Mouse (Mus musculus): ENCODE data around the gene Cul3. TPM values are rescaled to one million over a fixed set of nuclear protein-coding genes. Genes with fewer than 3 reads are reported as not detected.

Gene Cul3
- polyA plus RNA-seq, 1 experiment from 2014 or later = 29.1 TPM

- WGBS = 50% methylated on average over 3 of the region's 3 CpGs
- no peak overlapping the region for H3K4me3 ChIP-seq
- H3K4me2 ChIP-seq = no peak overlapping the region
- H3K27me3 ChIP-seq = no peaks in the 10 kb centered on the region
- H3K4me1 ChIP-seq = peaks cover 12% of the 10 kb centered on the region
- no peak for ATAC-seq (ENCODE audit: insufficient number of reproducible peaks, low FRiP score, low TSS enrichment, low read depth)
- H3K9me3 ChIP-seq = no peaks in the 10 kb centered on the region
- no peaks in the 10 kb centered on the region for H3K36me3 ChIP-seq
- no peak overlapping the region for H3K27ac ChIP-seq
- no peak overlapping the region for H3K9ac ChIP-seq
These were observed 115.4 kb downstream of the Cul3 start for GRCm38 (mm10) chr1:80224839-80225412.

- Histone ChIP-seq H3K9ac (no peak overlapping the region), H3K27ac (0 out of 2 replicates have a peak overlapping the region, but pooled peaks have one; percentile 43), H3K36me3 (no peaks in the 10 kb centered on the region), H3K4me2 (no peak overlapping the region), H3K4me3 (no peak overlapping the region), H3K9me3 (no peaks in the 10 kb centered on the region), H3K27me3 (no peaks in the 10 kb centered on the region), H3K4me1 (peaks cover 18% of the 10 kb centered on the region)
- WGBS = 8% methylated on average over 4 of the region's 4 CpGs
- peak; percentile 85 for ATAC-seq (ENCODE audit: insufficient number of reproducible peaks, low FRiP score, low TSS enrichment, low read depth)
These were observed 119.1 kb downstream of the Cul3 start for GRCm38 (mm10) chr1:80221151-80221550.

GRCm38 (mm10) chr1:80218268-80218667, 122.0 kb downstream of the Cul3 start, which contains the start of gene Fam124b:
Gene Fam124b (minus strand): TSS chr1:80218473.
- no peak within 1 kb of the TSS for H3K27ac ChIP-seq
- H3K9me3 ChIP-seq = no peaks in the 10 kb centered on the region
- ATAC-seq (ENCODE audit: insufficient number of reproducible peaks, low FRiP score, low TSS enrichment, low read depth) = 0 out of 2 replicates have a peak, but pooled peaks have one; percentile 42
- no peak within 1 kb of the TSS for H3K4me2 ChIP-seq
- H3K9ac ChIP-seq = no peak within 1 kb of the TSS
- H3K36me3 ChIP-seq = no peaks in the 10 kb centered on the region
- no peak within 1 kb of the TSS for H3K4me3 ChIP-seq
- 54% methylated on average over 6 of the region's 6 CpGs for WGBS
- H3K4me1 ChIP-seq = peaks cover 10% of the 10 kb centered on the region
- no peaks in the 10 kb centered on the region for H3K27me3 ChIP-seq

Other genes starting within 250 kb of the Cul3 start
- gene Fam124b, start 122.0 kb downstream of the Cul3 start, polyA plus RNA-seq (2015; fragmentation: Nextera tagmentation; extraction: Ambion mirVana) = 1.0 and 1.4 TPM in 2 replicates
- not detected in 2 replicates for gene Gm45261, start 121.0 kb upstream of the Cul3 start, polyA plus RNA-seq (2015; fragmentation: Nextera tagmentation; extraction: Ambion mirVana)